Mouse (Mus musculus): ENCODE measurements around the gene Tmed6. TPM values are rescaled to one million over a fixed set of nuclear protein-coding genes. Genes with fewer than 3 reads are reported as not detected.

Gene Tmed6
- polyA plus RNA-seq, 1 experiment from 2014 or later, result not detected

DNA sequence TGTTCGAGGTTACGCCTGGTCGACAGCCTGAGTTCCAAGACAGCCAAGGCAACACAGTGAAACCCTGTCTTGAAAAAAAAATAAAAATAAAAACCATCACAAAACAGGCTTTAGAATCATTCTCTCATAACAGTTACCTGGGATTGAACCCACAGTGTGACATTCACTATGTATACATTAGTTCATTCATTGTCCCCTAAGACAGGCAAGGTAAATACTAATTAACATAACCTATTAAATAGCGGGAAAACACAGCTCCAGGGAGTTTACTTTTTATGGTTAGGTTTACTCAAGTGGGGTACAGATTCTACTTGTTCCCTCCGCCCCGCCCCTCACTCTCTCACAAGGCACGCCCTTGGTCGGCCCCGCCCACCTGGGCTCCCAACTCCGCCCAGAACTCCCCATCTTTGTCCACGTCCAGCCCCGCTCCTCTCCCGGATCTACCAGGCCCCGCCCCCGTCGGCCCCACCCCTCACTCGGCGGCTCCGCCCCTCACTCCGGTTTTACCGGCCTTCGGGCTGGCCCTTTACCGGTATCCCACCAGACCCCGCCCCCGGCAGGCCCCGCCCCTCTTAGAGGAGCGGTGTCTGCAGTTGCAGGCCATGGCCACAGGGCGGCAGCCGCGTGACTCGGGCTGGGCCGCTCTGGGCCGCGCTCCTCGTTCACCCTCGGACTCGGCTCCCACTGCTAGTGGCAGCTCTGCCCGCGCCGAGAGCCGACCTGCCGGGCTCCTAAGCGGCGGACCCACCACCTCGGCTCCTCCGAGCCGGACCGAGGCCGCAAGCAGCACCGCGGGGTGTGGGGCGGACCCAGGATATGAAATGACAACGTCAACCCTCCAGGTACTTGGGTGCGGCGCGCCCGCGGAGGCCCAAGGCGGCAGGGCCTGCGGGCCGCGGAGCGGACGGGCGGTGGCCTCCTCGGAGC is 34.5 kb downstream of the Tmed6 start, which contains the start of gene Vps4a:
Gene Vps4a, plus strand, starts transcription at position 573 of the 927 bp plus-strand sequence.
- WGBS, result 5% methylated on average over 66 of the region's 66 CpGs
- H3K27ac ChIP-seq (ENCODE audit: low read length), result peak within 1 kb of the TSS; percentile 81
- no peaks in the 10 kb centered on the region for H3K27me3 ChIP-seq (ENCODE audit: control insufficient read depth, insufficient read depth, low read length)
- peak within 1 kb of the TSS; percentile 96 for H3K9ac ChIP-seq (ENCODE audit: low read length)
- peaks cover 15% of the 10 kb centered on the region for H3K4me1 ChIP-seq (ENCODE audit: control insufficient read depth, insufficient read depth, low read length)
- H3K36me3 ChIP-seq (ENCODE audit: control insufficient read depth, insufficient read depth), result no peaks in the 10 kb centered on the region
- ATAC-seq (replicated peaks; ENCODE audit: extremely low read depth, insufficient read depth, low FRiP score), result peak; percentile 95
- peak within 1 kb of the TSS; percentile 86 for H3K4me3 ChIP-seq (ENCODE audit: low read length)
- H3K4me2 ChIP-seq (ENCODE audit: low read depth, low read length), result peak within 1 kb of the TSS; percentile 84
- H3K9me3 ChIP-seq (replicated peaks; ENCODE audit: control insufficient read depth, low read length), result no peaks in the 10 kb centered on the region; the same call in 1 of the 2 replicates

DNA sequence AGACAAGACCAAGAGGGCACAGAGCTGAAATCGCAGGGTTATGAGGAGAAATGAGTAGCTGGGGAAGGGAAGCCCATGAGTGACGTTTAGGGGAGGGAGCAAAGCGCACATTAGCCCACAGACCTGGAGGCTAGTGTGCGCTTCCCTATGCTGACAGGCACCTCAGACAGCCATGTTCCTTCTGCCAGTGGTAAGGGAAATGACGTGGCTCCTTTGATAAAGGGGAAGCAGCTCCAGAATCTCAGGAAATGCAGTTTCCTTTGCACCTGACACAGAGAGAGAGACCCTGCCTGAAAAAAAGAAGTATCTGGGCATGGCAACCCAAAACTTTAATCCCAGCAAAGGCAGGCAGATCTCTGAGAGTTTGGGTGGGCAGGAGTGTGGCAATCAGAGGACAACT is 35.4 kb downstream of the Tmed6 start:
- Histone ChIP-seq H3K27ac (ENCODE audit: low read length) (no peak overlapping the region), H3K9ac (ENCODE audit: low read length) (no peak overlapping the region), H3K9me3 (replicated peaks; ENCODE audit: control insufficient read depth, low read length) (no peaks in the 10 kb centered on the region; the same call in 1 of the 2 replicates), H3K4me2 (ENCODE audit: low read depth, low read length) (no peak overlapping the region), H3K4me3 (ENCODE audit: low read length) (no peak overlapping the region), H3K36me3 (ENCODE audit: control insufficient read depth, insufficient read depth) (no peaks in the 10 kb centered on the region), H3K27me3 (ENCODE audit: control insufficient read depth, insufficient read depth, low read length) (no peaks in the 10 kb centered on the region), H3K4me1 (ENCODE audit: control insufficient read depth, insufficient read depth, low read length) (peaks cover 15% of the 10 kb centered on the region)
- WGBS, result 64% methylated on average over 5 of the region's 5 CpGs
- ATAC-seq (replicated peaks; ENCODE audit: extremely low read depth, insufficient read depth, low FRiP score), result no peak

DNA sequence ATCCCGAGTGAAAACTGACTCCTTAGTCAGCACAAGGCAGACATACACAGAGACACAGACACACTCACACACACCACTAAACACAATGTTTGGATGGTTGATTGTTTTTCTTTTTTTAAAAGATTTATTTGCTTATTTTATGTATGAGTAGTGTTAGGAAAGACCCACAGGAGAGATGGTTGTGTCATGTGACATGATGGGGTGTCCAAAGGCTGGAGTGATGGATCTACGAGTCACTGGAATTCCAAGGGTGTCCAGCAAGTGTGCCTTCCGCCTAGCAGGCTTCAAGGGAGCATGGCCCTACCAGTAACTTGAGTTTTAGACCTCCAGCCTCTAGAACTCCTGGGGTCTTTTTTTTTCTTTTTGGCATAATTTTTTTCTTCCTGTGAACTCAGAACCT is 36.1 kb downstream of the Tmed6 start:
- Histone ChIP-seq H3K27me3 (ENCODE audit: control insufficient read depth, insufficient read depth, low read length) (no peaks in the 10 kb centered on the region), H3K4me1 (ENCODE audit: control insufficient read depth, insufficient read depth, low read length) (peaks cover 15% of the 10 kb centered on the region), H3K9ac (ENCODE audit: low read length) (no peak overlapping the region), H3K4me3 (ENCODE audit: low read length) (no peak overlapping the region), H3K4me2 (ENCODE audit: low read depth, low read length) (no peak overlapping the region), H3K9me3 (replicated peaks; ENCODE audit: control insufficient read depth, low read length) (no peaks in the 10 kb centered on the region; the same call in 1 of the 2 replicates), H3K27ac (ENCODE audit: low read length) (no peak overlapping the region), H3K36me3 (ENCODE audit: control insufficient read depth, insufficient read depth) (no peaks in the 10 kb centered on the region)
- 74% methylated on average over 3 of the region's 3 CpGs for WGBS
- ATAC-seq (replicated peaks; ENCODE audit: extremely low read depth, insufficient read depth, low FRiP score), result no peak

DNA sequence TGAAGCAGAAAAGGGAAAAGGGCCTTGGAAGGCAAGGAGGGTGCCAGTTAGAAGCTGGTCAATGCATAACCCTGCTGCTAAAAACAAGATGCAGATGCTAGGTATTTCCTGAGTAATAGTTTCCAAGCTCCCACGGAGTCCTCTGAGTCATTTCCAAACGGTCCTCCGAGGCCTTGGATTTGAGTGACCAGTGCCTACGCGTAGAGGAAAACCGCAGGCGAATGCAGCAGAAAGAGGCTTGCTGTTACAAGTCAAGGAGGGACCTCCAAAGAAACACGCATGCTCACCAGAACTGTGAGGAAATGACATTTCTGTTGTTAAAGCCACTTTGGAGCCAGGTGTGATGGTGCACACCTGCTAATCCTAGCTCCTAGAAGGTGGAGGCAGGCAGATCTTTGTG is 42.0 kb downstream of the Tmed6 start:
- Histone ChIP-seq H3K4me1 (ENCODE audit: control insufficient read depth, insufficient read depth, low read length) (no peaks in the 10 kb centered on the region), H3K9me3 (replicated peaks; ENCODE audit: control insufficient read depth, low read length) (no peaks in the 10 kb centered on the region), H3K4me2 (ENCODE audit: low read depth, low read length) (no peak overlapping the region), H3K9ac (ENCODE audit: low read length) (no peak overlapping the region), H3K4me3 (ENCODE audit: low read length) (no peak overlapping the region), H3K27ac (ENCODE audit: low read length) (no peak overlapping the region), H3K27me3 (ENCODE audit: control insufficient read depth, insufficient read depth, low read length) (no peaks in the 10 kb centered on the region), H3K36me3 (ENCODE audit: control insufficient read depth, insufficient read depth) (no peaks in the 10 kb centered on the region)
- ATAC-seq (replicated peaks; ENCODE audit: extremely low read depth, insufficient read depth, low FRiP score), result no peak
- 83% methylated on average over 8 of the region's 8 CpGs for WGBS

DNA sequence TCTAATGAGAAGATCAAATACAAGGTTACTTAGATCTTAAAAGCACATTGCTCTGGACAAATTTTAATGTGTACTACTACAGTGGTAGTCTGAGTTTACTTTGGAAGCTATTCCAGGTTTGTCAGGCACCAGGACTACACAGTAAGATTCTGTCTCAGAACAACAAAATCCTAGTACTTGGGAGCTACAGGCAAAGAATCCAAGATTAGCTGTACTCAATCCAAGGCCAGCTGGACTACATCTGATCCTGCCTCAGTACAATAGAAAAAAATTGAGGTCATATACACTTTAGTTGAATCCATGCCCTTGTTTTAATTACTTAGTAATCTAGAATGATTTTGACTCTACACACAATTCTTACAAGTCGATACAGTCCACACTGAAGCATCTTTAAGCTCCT is 50.5 kb downstream of the Tmed6 start:
- Histone ChIP-seq H3K4me1 (ENCODE audit: control insufficient read depth, insufficient read depth, low read length) (no peaks in the 10 kb centered on the region), H3K4me3 (ENCODE audit: low read length) (no peak overlapping the region), H3K27ac (ENCODE audit: low read length) (no peak overlapping the region), H3K27me3 (ENCODE audit: control insufficient read depth, insufficient read depth, low read length) (no peaks in the 10 kb centered on the region), H3K36me3 (ENCODE audit: control insufficient read depth, insufficient read depth) (peaks cover 7% of the 10 kb centered on the region; the same call in 1 of the 2 replicates), H3K9me3 (replicated peaks; ENCODE audit: control insufficient read depth, low read length) (no peaks in the 10 kb centered on the region), H3K4me2 (ENCODE audit: low read depth, low read length) (no peak overlapping the region), H3K9ac (ENCODE audit: low read length) (no peak overlapping the region)
- WGBS, result 70% methylated on average over 1 of the region's 1 CpGs
- ATAC-seq (replicated peaks; ENCODE audit: extremely low read depth, insufficient read depth, low FRiP score), result no peak

DNA sequence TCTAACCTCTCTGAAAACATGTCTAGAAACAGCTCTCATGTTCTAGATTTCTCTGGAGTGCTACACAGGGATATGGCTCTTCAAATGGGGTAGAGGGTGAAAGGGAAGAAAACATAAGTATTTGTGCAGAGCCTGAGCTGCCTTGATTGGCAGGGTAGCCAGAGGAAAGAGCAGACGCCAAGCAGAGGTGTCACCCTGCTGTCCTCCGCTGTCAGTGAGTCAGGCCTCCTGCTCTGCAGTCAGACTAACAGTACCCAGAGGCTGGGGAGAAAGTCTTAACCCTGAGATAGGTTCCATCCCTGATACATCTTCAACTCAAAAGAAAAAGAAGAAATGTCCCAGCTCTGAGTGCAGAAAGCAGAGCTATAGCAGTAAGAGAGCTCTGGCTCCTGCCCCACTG is 52.8 kb downstream of the Tmed6 start:
- H3K4me2 ChIP-seq (ENCODE audit: low read depth, low read length), result no peak overlapping the region
- H3K27me3 ChIP-seq (ENCODE audit: control insufficient read depth, insufficient read depth, low read length), result no peaks in the 10 kb centered on the region
- 83% methylated on average over 2 of the region's 2 CpGs for WGBS

More for the DNA sequence above, 52.8 kb downstream of the Tmed6 start:
- Histone ChIP-seq H3K27ac (ENCODE audit: low read length) (no peak overlapping the region), H3K4me1 (ENCODE audit: control insufficient read depth, insufficient read depth, low read length) (no peaks in the 10 kb centered on the region), H3K9me3 (replicated peaks; ENCODE audit: control insufficient read depth, low read length) (no peaks in the 10 kb centered on the region), H3K4me3 (ENCODE audit: low read length) (no peak overlapping the region), H3K9ac (ENCODE audit: low read length) (no peak overlapping the region), H3K36me3 (ENCODE audit: control insufficient read depth, insufficient read depth) (peaks cover 7% of the 10 kb centered on the region; the same call in 1 of the 2 replicates)
- ATAC-seq (replicated peaks; ENCODE audit: extremely low read depth, insufficient read depth, low FRiP score), result no peak

Small RNA genes lying within 50 kb of the gene (microRNA-seq; reads per million reads assigned to microRNA genes)
- 1.4 reads per million for gene Mir7075

Other genes starting within 250 kb of the Tmed6 start
- 0.22 and 0.26 TPM in 2 replicates for gene Has3, start 195.4 kb downstream of the Tmed6 start, polyA plus RNA-seq (2015; fragmentation: Nextera tagmentation; extraction: Ambion mirVana)
- 42.5 and 48.1 TPM in 2 replicates for gene Utp4, start 172.0 kb downstream of the Tmed6 start, polyA plus RNA-seq (2015; fragmentation: Nextera tagmentation; extraction: Ambion mirVana)
- 11.7 and 12.4 TPM in 2 replicates for gene Sntb2, start 129.9 kb downstream of the Tmed6 start, polyA plus RNA-seq (2015; fragmentation: Nextera tagmentation; extraction: Ambion mirVana)
- 57.2 and 57.8 TPM in 2 replicates for gene Vps4a, start 34.4 kb downstream of the Tmed6 start, polyA plus RNA-seq (2015; fragmentation: Nextera tagmentation; extraction: Ambion mirVana)
- 51.0 and 53.2 TPM in 2 replicates for gene Pdf, start 17.0 kb downstream of the Tmed6 start, polyA plus RNA-seq (2015; fragmentation: Nextera tagmentation; extraction: Ambion mirVana)
- 27.6 and 27.9 TPM in 2 replicates for gene Cog8, start 9.0 kb downstream of the Tmed6 start, polyA plus RNA-seq (2015; fragmentation: Nextera tagmentation; extraction: Ambion mirVana)
- 45.3 and 49.9 TPM in 2 replicates for gene Nip7, start 8.8 kb downstream of the Tmed6 start, polyA plus RNA-seq (2015; fragmentation: Nextera tagmentation; extraction: Ambion mirVana)
- gene Terf2, start 30.9 kb upstream of the Tmed6 start, polyA plus RNA-seq (2015; fragmentation: Nextera tagmentation; extraction: Ambion mirVana), result 10.0 and 10.2 TPM in 2 replicates
- gene Cyb5b, start 85.0 kb upstream of the Tmed6 start, polyA plus RNA-seq (2015; fragmentation: Nextera tagmentation; extraction: Ambion mirVana), result 54.3 and 54.9 TPM in 2 replicates
- gene Nfat5, start 227.8 kb upstream of the Tmed6 start, polyA plus RNA-seq (2015; fragmentation: Nextera tagmentation; extraction: Ambion mirVana), result 10.2 and 10.7 TPM in 2 replicates

All from heart, embryonic 16.5 days (tissue).